Mouse (Mus musculus): ENCODE data around the gene Gulp1. TPM values are rescaled to one million over a fixed set of nuclear protein-coding genes. Genes with fewer than 3 reads are reported as not detected.

Gene Gulp1
- polyA plus RNA-seq (2015; fragmentation: Nextera tagmentation; extraction: Ambion mirVana): 22.4 and 24.5 TPM in 2 replicates

DNA sequence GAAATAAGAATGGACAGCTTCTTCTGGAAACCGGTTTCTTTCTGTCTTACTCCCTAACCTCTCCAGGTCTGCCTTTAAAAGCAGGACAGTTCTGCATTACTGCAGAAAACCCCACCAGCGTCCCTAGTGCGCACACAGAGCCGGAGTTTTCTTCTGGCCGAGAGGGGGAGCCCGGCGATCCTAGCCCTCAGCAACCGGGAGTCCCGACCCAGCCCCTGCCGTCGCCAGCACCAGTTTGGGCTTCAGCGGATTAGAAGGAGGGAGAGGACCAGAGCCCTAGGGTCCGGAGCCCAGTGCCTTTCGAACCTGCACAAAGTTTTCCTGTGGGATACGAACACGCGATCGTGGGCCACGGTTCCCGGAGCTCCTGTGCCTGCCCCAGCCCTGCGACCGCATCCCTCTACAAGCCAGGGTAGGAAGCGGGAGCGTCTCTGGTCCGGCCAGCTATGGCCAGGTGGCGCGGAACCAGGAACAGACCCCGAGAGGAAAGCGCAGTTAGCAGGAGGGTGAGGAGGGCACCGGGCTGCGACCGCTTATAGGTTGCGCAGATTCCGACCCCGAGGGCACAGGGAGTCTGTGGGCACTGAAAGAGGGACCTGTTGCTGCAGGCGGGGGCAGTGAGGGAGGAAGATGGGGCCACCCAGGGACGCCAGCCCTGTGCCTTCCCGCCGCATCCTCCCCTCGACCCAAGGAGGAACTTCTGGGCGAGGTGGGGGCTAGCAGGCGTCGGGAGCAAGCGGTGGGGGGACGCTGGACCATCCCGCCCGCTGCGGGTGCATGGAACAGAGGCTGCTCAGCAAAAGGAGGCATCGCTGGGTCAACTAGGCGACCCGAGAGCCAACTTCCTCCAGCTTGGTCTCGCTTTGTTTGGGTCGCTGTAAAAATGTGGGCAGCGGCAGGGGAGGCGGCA lies at the start of gene Gulp1:
Gene Gulp1, plus strand, starts transcription at position 51 of the 910 bp plus-strand sequence.
- Histone ChIP-seq H3K4me2 (replicated peaks) (peak within 1 kb of the TSS; percentile 71), H3K4me1 (0 out of 2 replicates have a peak, but pooled peaks cover 7% of the 10 kb centered on the region), H3K4me3 (replicated peaks) (peak within 1 kb of the TSS; percentile 74), H3K27me3 (no peaks in the 10 kb centered on the region), H3K9ac (peak within 1 kb of the TSS; percentile 78), H3K9me3 (replicated peaks) (no peaks in the 10 kb centered on the region), H3K27ac (replicated peaks) (peak within 1 kb of the TSS; percentile 92), H3K36me3 (no peaks in the 10 kb centered on the region)
- peak; percentile 93 for ATAC-seq (ENCODE audit: insufficient number of reproducible peaks, low FRiP score, low TSS enrichment, low read depth)
- under 1% methylated on average over 55 of the region's 55 CpGs for WGBS

DNA sequence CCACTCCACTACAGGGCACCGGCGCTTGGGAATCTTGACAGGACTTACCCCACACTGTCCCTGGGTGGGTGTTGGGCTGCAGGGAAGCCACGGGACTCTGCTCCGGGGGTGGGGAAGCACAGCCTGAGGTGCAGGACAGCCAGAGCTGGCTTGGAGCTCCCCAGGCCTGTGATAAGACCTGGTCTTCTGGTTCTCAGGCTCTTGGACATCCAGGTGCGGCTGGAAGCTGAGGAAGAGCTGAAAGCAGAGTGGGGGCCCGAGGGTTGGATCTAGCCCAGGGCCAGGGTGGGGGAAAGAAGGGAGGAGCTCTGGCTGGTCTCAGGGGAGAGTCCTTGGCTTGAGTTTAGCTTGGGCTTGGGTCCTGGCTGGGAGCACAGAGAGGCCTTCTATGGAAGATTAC lies 1.1 kb upstream of the Gulp1 start:
- Histone ChIP-seq H3K9me3 (replicated peaks) (no peaks in the 10 kb centered on the region), H3K4me1 (0 out of 2 replicates have a peak, but pooled peaks cover 7% of the 10 kb centered on the region), H3K36me3 (no peaks in the 10 kb centered on the region), H3K4me2 (replicated peaks) (no peak overlapping the region), H3K4me3 (replicated peaks) (no peak overlapping the region), H3K9ac (no peak overlapping the region), H3K27ac (replicated peaks) (no peak overlapping the region), H3K27me3 (no peaks in the 10 kb centered on the region)
- no peak for ATAC-seq (ENCODE audit: insufficient number of reproducible peaks, low FRiP score, low TSS enrichment, low read depth)
- WGBS: 70% methylated on average over 6 of the region's 6 CpGs

DNA sequence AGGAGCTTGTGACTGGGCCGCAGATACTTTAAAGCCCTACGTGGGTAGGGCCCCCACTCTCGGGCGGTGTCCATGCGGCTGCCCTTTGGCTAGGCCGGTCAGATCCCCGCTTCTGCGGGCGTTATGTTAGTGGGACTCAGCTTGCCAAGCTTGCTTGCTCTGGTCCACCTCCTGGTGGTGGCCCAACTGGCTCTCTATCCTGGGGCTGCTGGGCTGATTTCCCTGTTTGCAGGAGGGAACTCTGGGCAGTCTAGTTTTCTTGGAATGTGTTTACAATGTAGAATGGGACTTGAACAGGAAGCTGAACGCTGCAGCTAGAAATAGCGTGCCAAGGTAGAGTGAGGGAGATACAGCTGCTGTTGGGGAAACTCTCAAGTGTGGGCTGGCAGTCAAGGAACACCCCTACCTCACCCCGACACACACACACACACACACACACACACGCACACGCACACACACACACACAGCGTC lies 1.1 kb downstream of the Gulp1 start:
- Histone ChIP-seq H3K36me3 (no peaks in the 10 kb centered on the region), H3K4me2 (replicated peaks) (peak overlapping the region; percentile 71), H3K4me1 (0 out of 2 replicates have a peak, but pooled peaks cover 7% of the 10 kb centered on the region), H3K9ac (peak overlapping the region; percentile 78), H3K4me3 (replicated peaks) (peak overlapping the region; percentile 74), H3K27me3 (no peaks in the 10 kb centered on the region), H3K9me3 (replicated peaks) (no peaks in the 10 kb centered on the region), H3K27ac (replicated peaks) (peak overlapping the region; percentile 92)
- WGBS: 5% methylated on average over 15 of the region's 15 CpGs
- ATAC-seq (ENCODE audit: insufficient number of reproducible peaks, low FRiP score, low TSS enrichment, low read depth): peak; percentile 61; the same call in 1 of the 2 replicates

DNA sequence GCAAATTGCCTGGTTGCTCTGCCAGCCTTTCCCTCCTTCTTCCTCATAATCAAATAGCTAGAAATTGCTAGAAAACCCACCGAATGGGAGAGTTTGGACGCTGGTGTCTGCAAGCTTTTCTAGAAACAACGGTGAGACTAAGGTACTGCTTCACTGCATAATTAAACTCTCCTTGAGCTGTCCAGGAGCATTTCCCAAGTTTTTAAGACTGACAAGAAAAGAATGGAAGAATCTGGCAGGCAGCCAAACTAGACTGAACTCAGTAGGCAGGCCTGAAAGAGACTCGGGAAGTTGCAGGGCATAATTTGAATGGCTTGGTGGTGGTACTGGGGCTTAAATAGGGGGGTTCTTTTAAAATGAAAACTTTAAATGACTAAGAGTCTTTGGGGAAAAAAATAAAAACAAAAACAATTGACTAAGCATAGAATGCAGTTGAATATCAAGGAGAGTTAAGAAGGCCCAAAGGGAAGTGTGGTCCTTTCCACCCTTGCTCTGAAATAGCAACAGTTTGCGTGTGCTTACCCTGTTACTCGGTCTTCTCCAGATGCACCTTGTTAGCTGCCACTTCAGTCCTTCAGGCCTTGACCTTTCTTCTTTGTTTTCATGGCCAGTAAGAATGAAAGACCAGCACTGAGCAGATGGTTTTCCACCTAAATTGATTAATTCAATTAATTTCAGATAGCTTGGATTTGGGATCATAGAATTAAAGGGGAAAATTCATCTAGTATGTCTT lies 2.0 kb downstream of the Gulp1 start:
- H3K27me3 ChIP-seq: no peaks in the 10 kb centered on the region
- ATAC-seq (ENCODE audit: insufficient number of reproducible peaks, low FRiP score, low TSS enrichment, low read depth): no peak
- no peaks in the 10 kb centered on the region for H3K9me3 ChIP-seq (replicated peaks)
- 0 out of 2 replicates have a peak, but pooled peaks cover 7% of the 10 kb centered on the region for H3K4me1 ChIP-seq
- no peak overlapping the region for H3K9ac ChIP-seq
- peak overlapping the region; percentile 74 for H3K4me3 ChIP-seq (replicated peaks)
- H3K27ac ChIP-seq (replicated peaks): peak overlapping the region; percentile 92
- no peaks in the 10 kb centered on the region for H3K36me3 ChIP-seq
- WGBS: 20% methylated on average over 6 of the region's 6 CpGs
- H3K4me2 ChIP-seq (replicated peaks): peak overlapping the region; percentile 71

DNA sequence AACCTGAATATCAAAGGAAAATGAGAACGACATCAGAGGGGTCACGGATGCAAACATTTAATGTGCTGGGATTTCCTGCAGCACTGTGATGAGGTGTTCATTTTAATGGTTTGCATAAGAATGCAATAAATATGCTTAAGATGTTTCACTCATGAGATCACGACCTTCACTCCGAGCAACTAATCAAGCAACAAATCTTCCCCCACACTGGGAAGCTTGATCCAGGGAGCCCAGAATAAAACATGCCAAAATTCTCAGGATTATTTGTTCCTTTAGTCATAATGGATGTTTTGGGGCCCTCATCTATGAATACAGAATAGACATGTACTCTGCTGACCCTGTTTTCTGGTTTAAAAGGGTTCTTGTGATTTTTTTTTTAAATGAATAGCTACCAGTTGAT lies 16.1 kb downstream of the Gulp1 start:
- Histone ChIP-seq H3K4me2 (replicated peaks) (no peak overlapping the region), H3K4me1 (no peaks in the 10 kb centered on the region), H3K4me3 (replicated peaks) (no peak overlapping the region), H3K27ac (replicated peaks) (no peak overlapping the region), H3K36me3 (no peaks in the 10 kb centered on the region), H3K27me3 (no peaks in the 10 kb centered on the region), H3K9me3 (replicated peaks) (no peaks in the 10 kb centered on the region), H3K9ac (no peak overlapping the region)
- WGBS: 45% methylated on average over 4 of the region's 4 CpGs
- no peak for ATAC-seq (ENCODE audit: insufficient number of reproducible peaks, low FRiP score, low TSS enrichment, low read depth)

DNA sequence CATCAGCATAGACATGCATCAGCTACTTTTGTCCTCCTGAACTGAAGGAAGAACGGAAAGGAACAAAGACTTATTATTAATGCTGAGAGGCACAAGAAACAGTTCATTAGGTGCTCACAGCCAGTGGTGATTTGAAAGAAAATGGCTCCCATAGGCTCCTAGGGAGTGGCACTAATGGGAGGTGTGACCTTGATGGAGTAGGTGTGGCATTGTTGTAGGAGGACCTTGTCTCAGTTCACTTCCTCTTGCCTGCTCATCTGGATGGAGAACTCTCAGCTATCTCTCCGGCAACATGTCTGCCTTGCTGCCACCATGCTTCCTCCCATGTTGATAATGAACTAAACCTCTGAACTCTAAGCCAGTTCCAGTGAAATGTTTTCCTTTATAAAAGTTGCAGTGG lies 17.0 kb downstream of the Gulp1 start:
- ATAC-seq (ENCODE audit: insufficient number of reproducible peaks, low FRiP score, low TSS enrichment, low read depth): no peak
- Histone ChIP-seq H3K4me3 (replicated peaks) (no peak overlapping the region), H3K9me3 (replicated peaks) (no peaks in the 10 kb centered on the region), H3K27ac (replicated peaks) (no peak overlapping the region), H3K9ac (no peak overlapping the region), H3K4me2 (replicated peaks) (no peak overlapping the region), H3K36me3 (no peaks in the 10 kb centered on the region), H3K4me1 (no peaks in the 10 kb centered on the region), H3K27me3 (no peaks in the 10 kb centered on the region)
- 91% methylated on average over 2 of the region's 2 CpGs for WGBS

DNA sequence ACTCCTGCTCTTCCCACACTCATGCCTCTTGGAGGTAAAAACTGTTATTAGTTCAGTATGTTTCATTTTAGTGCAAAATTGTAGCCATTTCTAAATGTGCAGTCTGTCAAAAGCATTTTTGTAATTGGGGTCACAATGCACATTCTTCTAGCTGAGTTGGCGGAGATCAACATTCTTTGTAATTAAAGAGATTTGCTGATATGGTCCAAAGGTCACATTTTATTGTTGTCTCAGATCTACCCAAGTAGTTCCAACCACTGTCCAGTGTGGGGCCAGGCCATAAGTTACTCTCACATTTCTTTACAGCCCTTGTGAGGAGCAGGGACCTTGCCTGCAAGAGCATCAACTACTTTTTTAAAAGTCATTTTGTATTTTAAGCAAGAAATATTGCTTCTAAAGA lies 24.7 kb downstream of the Gulp1 start:
- WGBS: 65% methylated on average over 1 of the region's 1 CpGs
- H3K4me2 ChIP-seq (replicated peaks): no peak overlapping the region
- H3K36me3 ChIP-seq: no peaks in the 10 kb centered on the region
- no peak overlapping the region for H3K4me3 ChIP-seq (replicated peaks)
- H3K27ac ChIP-seq (replicated peaks): no peak overlapping the region
- ATAC-seq (ENCODE audit: insufficient number of reproducible peaks, low FRiP score, low TSS enrichment, low read depth): no peak
- no peak overlapping the region for H3K9ac ChIP-seq
- H3K27me3 ChIP-seq: no peaks in the 10 kb centered on the region
- H3K4me1 ChIP-seq: no peaks in the 10 kb centered on the region
- no peaks in the 10 kb centered on the region for H3K9me3 ChIP-seq (replicated peaks)

DNA sequence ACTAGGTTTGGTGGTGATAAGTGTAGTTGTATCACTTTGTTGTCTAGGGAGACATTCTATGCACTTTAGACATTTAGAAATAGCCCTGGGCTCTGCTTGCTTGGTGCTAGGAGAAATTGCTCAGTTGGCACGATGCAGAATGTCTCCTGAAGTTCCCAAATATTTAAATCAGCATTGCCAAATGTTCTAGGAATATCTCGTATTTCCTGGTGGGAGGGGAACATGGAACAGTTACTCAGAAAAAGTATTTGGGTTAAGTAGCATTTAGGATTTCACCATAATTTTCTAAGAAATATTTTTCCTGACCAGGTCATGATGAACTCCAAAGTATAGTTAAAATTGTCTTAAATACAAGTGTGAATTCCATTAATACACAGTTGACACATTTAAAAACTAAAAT lies 25.3 kb downstream of the Gulp1 start:
- WGBS: 47% methylated on average over 2 of the region's 2 CpGs
- no peak for ATAC-seq (ENCODE audit: insufficient number of reproducible peaks, low FRiP score, low TSS enrichment, low read depth)

DNA sequence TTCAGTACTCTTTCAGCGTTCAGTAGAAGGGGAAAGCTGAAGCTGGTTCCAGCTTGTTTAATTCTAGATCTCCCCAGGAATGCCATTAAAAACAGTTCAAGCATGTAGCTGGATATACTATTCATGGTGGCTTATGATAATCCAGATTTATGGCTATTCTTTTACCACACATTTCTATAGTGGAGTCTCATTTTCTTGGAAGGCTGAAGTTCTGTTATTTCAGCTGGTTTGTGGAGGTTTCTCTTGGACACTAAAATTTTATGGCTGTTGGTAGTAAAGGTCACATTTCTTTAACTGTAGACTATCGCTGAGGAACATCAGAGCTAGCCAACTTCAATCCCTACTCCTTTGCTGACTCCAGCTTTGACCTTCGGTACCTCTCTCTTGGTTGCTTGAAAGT lies 29.1 kb downstream of the Gulp1 start:
- Histone ChIP-seq H3K27me3 (no peaks in the 10 kb centered on the region), H3K27ac (replicated peaks) (no peak overlapping the region), H3K9ac (no peak overlapping the region), H3K9me3 (replicated peaks) (no peaks in the 10 kb centered on the region), H3K36me3 (no peaks in the 10 kb centered on the region), H3K4me2 (replicated peaks) (no peak overlapping the region), H3K4me3 (replicated peaks) (no peak overlapping the region), H3K4me1 (peaks cover 7% of the 10 kb centered on the region)
- no peak for ATAC-seq (ENCODE audit: insufficient number of reproducible peaks, low FRiP score, low TSS enrichment, low read depth)
- WGBS: 75% methylated on average over 3 of the region's 3 CpGs

More for the DNA sequence above, 25.3 kb downstream of the Gulp1 start:
- Histone ChIP-seq H3K4me2 (replicated peaks) (no peak overlapping the region), H3K36me3 (no peaks in the 10 kb centered on the region), H3K4me1 (no peaks in the 10 kb centered on the region), H3K27me3 (no peaks in the 10 kb centered on the region), H3K9ac (no peak overlapping the region), H3K27ac (replicated peaks) (no peak overlapping the region), H3K4me3 (replicated peaks) (no peak overlapping the region), H3K9me3 (replicated peaks) (no peaks in the 10 kb centered on the region)

DNA sequence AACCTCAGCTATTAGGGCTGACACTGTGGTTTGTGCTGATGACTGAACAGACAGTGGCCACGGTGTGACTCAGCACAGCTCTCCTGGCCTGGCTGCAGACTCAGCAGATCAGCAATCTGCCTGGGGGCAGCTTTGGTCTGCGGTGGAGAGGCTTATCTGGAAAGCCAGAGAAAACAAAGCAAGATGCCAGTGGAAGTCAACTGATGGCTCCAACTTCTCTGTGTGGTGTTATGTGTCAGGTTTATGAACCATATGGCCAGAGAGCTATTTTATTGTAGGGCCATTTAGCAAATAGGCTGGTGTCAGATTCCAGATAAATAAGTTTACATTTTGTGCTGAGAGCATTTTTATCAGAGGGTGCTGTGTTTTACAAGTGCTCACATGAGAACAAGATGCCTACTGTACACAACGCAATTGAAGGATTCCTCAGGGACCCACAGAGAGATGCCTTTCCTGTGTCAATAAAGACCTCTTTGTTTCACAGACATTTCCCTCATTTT lies 33.6 kb downstream of the Gulp1 start:
- H3K4me1 ChIP-seq: peaks cover 7% of the 10 kb centered on the region
- ATAC-seq (ENCODE audit: insufficient number of reproducible peaks, low FRiP score, low TSS enrichment, low read depth): peak; percentile 34; the same call in 1 of the 2 replicates
- no peaks in the 10 kb centered on the region for H3K27me3 ChIP-seq
- H3K27ac ChIP-seq (replicated peaks): 0 out of 2 replicates have a peak overlapping the region, but pooled peaks have one; percentile 48
- no peaks in the 10 kb centered on the region for H3K36me3 ChIP-seq
- WGBS: 2% methylated on average over 3 of the region's 3 CpGs
- H3K9ac ChIP-seq: no peak overlapping the region
- H3K9me3 ChIP-seq (replicated peaks): no peaks in the 10 kb centered on the region
- no peak overlapping the region for H3K4me3 ChIP-seq (replicated peaks)
- H3K4me2 ChIP-seq (replicated peaks): no peak overlapping the region

DNA sequence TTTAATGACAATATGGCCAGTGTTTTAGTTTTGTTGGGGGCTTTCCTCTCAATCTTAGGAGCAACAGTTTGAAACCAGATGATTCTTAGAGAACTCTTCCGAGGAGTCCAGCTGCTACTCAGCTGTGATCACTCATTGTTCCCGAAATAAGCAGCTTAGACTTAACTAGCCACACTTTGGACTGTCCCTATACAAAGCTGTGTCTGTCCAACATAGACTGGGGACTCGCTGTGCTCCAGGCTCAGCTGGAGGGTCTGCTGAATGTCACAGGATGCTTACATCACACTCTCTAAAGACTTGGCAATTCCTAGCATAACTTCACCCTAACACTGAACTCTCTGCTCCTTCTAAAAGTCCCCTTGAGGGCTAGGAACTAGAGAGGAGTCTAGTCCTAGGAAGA lies 40.4 kb downstream of the Gulp1 start:
- H3K9me3 ChIP-seq (replicated peaks): no peaks in the 10 kb centered on the region
- H3K4me3 ChIP-seq (replicated peaks): no peak overlapping the region
- 16% methylated on average over 3 of the region's 3 CpGs for WGBS
- H3K4me1 ChIP-seq: no peaks in the 10 kb centered on the region
- ATAC-seq (ENCODE audit: insufficient number of reproducible peaks, low FRiP score, low TSS enrichment, low read depth): no peak
- H3K36me3 ChIP-seq: no peaks in the 10 kb centered on the region
- no peak overlapping the region for H3K27ac ChIP-seq (replicated peaks)
- no peak overlapping the region for H3K9ac ChIP-seq
- H3K4me2 ChIP-seq (replicated peaks): no peak overlapping the region
- no peaks in the 10 kb centered on the region for H3K27me3 ChIP-seq
